8 mouse cellular contexts compared by ENCODE assay signal in genomic region chr10:31312865-31313848, GRCm38 (mm10). TPM values are rescaled to one million over a fixed set of nuclear protein-coding genes. Genes with fewer than 3 reads are reported as not detected.
DNase-seq lines count a peak whose midpoint lies in the region; TF ChIP-seq lines count a peak whose summit lies in the region.

TSS of gene Hddc2 (plus strand) at chr10:31313383.

- H3K4me1 ChIP-seq in cortical plate, adult 2 months (ENCODE audit: control insufficient read depth, insufficient read depth, low read length), result no peaks in the 10 kb centered on the region

- intact Hi-C loops in left cerebral cortex, postnatal 14 days (cut with DNase I), result loop anchor here (5.0 kb wide), 1 partner anchor 134 kb away; the partner anchor contains the start of gene Tpd52l1

- H3K27ac ChIP-seq in cortical plate, adult 2 months (ENCODE audit: insufficient read depth, low read length), result peak within 1 kb of the TSS; percentile 29; the same call in 1 of the 2 replicates

- peak within 1 kb of the TSS; percentile 74 for H3K4me3 ChIP-seq in cortical plate, adult 2 months (ENCODE audit: insufficient read depth, low read length)

- peak; percentile 85 for DNase-seq in adipocyte (ENCODE audit: low spot score)
- DNase-seq in gastrocnemius, postnatal 10 days, result peak; percentile 72
- peak; percentile 91 for DNase-seq in induced T-regulatory cell, adult 2 months (ENCODE audit: low read depth)
- DNase-seq in left cerebral cortex, postnatal 14 days (ENCODE audit: low spot score in 2 of 2), result peak; percentile 66 to 67
- DNase-seq in mesoderm, embryonic 11.5 days (ENCODE audit: low read depth, low spot score), result peak; percentile 91
- DNase-seq in right cerebral cortex, postnatal 36 days (ENCODE audit: low spot score in 2 of 2), result peak; percentile 49
- DNase-seq in yolk sac, embryonic 10.5 days (ENCODE audit: low spot score), result peak; percentile 90

- TF ChIP-seq POLR2A in cortical plate, adult 2 months (IDR thresholded peaks at IDR 0.05; ENCODE audit: extremely low read depth, insufficient read depth, low read length), result peak; percentile 89

- TF ChIP-seq CTCF in cortical plate, adult 2 months (IDR thresholded peaks at IDR 0.05; ENCODE audit: extremely low read depth, insufficient read depth, low read length), result no peak

RNA-seq across cellular contexts. Expression of gene Hddc2, which starts in this region (rescaled TPM):
- polyA plus RNA-seq in cortical plate, adult 2 months (2012; rRNA removed), result 22.1 and 23.9 TPM in 2 replicates
- 10 to 100 TPM; 20.8 to 22.0 TPM for total RNA-seq in gastrocnemius, postnatal 10 days (2021)
- 10 to 100 TPM; 26.1 to 29.0 TPM for total RNA-seq in left cerebral cortex, postnatal 14 days (2021)

Comparison
In these comparisons a context has a peak if more than half of its experiments do, and no peak if none do; other contexts are left out.
1. Peak in every context shown above with its lines: DNase-seq, H3K4me3 ChIP-seq and H3K27ac ChIP-seq.